Mouse (Mus musculus) adrenal gland, adult 8-10 months (tissue): ENCODE results near the gene Tsc22d4. TPM values are rescaled to one million over a fixed set of nuclear protein-coding genes. Genes with fewer than 3 reads are reported as not detected.

ENCODE experiments used
- DNase-seq: peaks from one replicate; pipeline ENCODE4 v3.0.0; 2022
- total RNA-seq, 4 experiments: library from RNA; stranded (reverse); gene quantifications; 2 replicates each; pipeline ENCODE4 v1.2.4; 2022

The Tsc22d4 gene
- total RNA-seq, 4 experiments from 2014 or later = 73.9 to 110 (median 94.0) TPM

GRCm38 (mm10) chr5:137796606-137797005 is 51.1 kb downstream of the Tsc22d4 start:
- DNase-seq = no peak

GRCm38 (mm10) chr5:137800917-137801316 is 55.4 kb downstream of the Tsc22d4 start:
- no peak for DNase-seq

- DNase-seq = no peak
Observed at GRCm38 (mm10) chr5:137806158-137806557, 60.6 kb downstream of the Tsc22d4 start.

- no peak for DNase-seq
Observed at GRCm38 (mm10) chr5:137808316-137808715, 62.8 kb downstream of the Tsc22d4 start.

- no peak for DNase-seq
Observed at GRCm38 (mm10) chr5:137817466-137818222, 72.1 kb downstream of the Tsc22d4 start.

Other genes starting within 250 kb of the Tsc22d4 start
- gene Pop7, start 243.2 kb upstream of the Tsc22d4 start, total RNA-seq = 10 to 100 TPM; 24.4 to 31.1 (median 27.4) TPM
- 10 to 100 TPM; 38.5 to 67.8 (median 56.6) TPM for gene Gigyf1, start 227.2 kb upstream of the Tsc22d4 start, total RNA-seq
- gene Epo, start 212.5 kb upstream of the Tsc22d4 start, total RNA-seq = not detected
- 100 to 1,000 TPM; 569 to 665 (median 622) TPM for gene Gnb2, start 212.2 kb upstream of the Tsc22d4 start, total RNA-seq
- 1 to 10 TPM; 4.4 to 9.1 (median 6.3) TPM for gene Actl6b, start 192.2 kb upstream of the Tsc22d4 start, total RNA-seq
- 1 to 10 TPM in 2 of 4 experiments, under 1 TPM in 2; 0.96 to 1.8 (median 1.1) TPM for gene Tfr2, start 175.9 kb upstream of the Tsc22d4 start, total RNA-seq
- 10 to 100 TPM; 42.2 to 65.0 (median 52.4) TPM for gene Mospd3, start 144.7 kb upstream of the Tsc22d4 start, total RNA-seq
- gene Pcolce, start 131.9 kb upstream of the Tsc22d4 start, total RNA-seq = 1,000 to 10,000 TPM; 1,036 to 1,320 (median 1,219) TPM
- 1 to 10 TPM in 3 of 4 experiments, under 1 TPM in 1; 0.90 to 5.5 (median 3.0) TPM for gene Fbxo24, start 116.7 kb upstream of the Tsc22d4 start, total RNA-seq
- gene Lrch4, start 116.6 kb upstream of the Tsc22d4 start, total RNA-seq = 10 to 100 TPM; 25.1 to 35.9 (median 31.4) TPM
- 10 to 100 TPM in 3 of 4 experiments, 1 to 10 TPM in 1; 8.2 to 24.1 (median 14.7) TPM for gene Gm20605, start 116.6 kb upstream of the Tsc22d4 start, total RNA-seq
- gene Sap25, start 104.4 kb upstream of the Tsc22d4 start, total RNA-seq = 10 to 100 TPM in 2 of 4 experiments, 1 to 10 TPM in 2; 2.1 to 14.1 (median 7.4) TPM
- 1 to 10 TPM; 2.6 to 7.5 (median 4.6) TPM for gene Irs3, start 100.0 kb upstream of the Tsc22d4 start, total RNA-seq
- 10 to 100 TPM; 27.9 to 55.0 (median 41.4) TPM for gene Agfg2, start 61.0 kb upstream of the Tsc22d4 start, total RNA-seq
- gene Nyap1, start 4.1 kb upstream of the Tsc22d4 start, total RNA-seq = 10 to 100 TPM in 1 of 4 experiments, 1 to 10 TPM in 3; 4.4 to 10.2 (median 7.1) TPM
- 10 to 100 TPM; 21.2 to 35.5 (median 27.0) TPM for gene Ppp1r35, start 33.1 kb downstream of the Tsc22d4 start, total RNA-seq
- gene Mepce, start 41.9 kb downstream of the Tsc22d4 start, total RNA-seq = 10 to 100 TPM; 53.8 to 66.8 (median 56.1) TPM
- 1 to 10 TPM; 1.4 to 4.4 (median 2.8) TPM for gene Zcwpw1, start 42.1 kb downstream of the Tsc22d4 start, total RNA-seq
- gene Pilra, start 90.6 kb downstream of the Tsc22d4 start, total RNA-seq = 1 to 10 TPM; 1.8 to 5.8 (median 4.1) TPM
- gene Pilrb1, start 112.4 kb downstream of the Tsc22d4 start, total RNA-seq = 1 to 10 TPM; 1.2 to 3.7 (median 1.9) TPM
- 1 to 10 TPM in 2 of 4 experiments, under 1 TPM in 1, not detected in 1; 0.93 to 3.2 (median 2.2) TPM for gene Pilrb2, start 126.1 kb downstream of the Tsc22d4 start, total RNA-seq
- under 1 TPM in 3 of 4 experiments, not detected in 1; 0.17 to 0.26 (median 0.22) TPM for gene Cyp3a13, start 175.9 kb downstream of the Tsc22d4 start, total RNA-seq
- gene Gjc3, start 217.4 kb downstream of the Tsc22d4 start, total RNA-seq = under 1 TPM; 0.14 to 0.71 (median 0.40) TPM
- gene Azgp1, start 235.8 kb downstream of the Tsc22d4 start, total RNA-seq = 1 to 10 TPM in 1 of 4 experiments, under 1 TPM in 2, not detected in 1; 0.73 to 1.0 (median 0.78) TPM